Mouse (Mus musculus) bone marrow, adult 2 months (tissue): ENCODE measurements around the gene Kcnj1.

Source experiments
- CTCF ChIP-seq: fragments of 200-500 bp; IDR thresholded peaks from 2 replicates; pipeline ENCODE4 v1.5.1; 2011; ENCODE audit warnings: low read length, control low read depth; ENCODE audit not compliant: control insufficient read depth, insufficient read depth
- POLR2A ChIP-seq: fragments of 200-500 bp; IDR thresholded peaks from 2 replicates; pipeline ENCODE4 v1.6.1; 2011; ENCODE audit warnings: low read depth, mild to moderate bottlenecking, control low read depth, low read length, borderline replicate concordance; ENCODE audit not compliant: control insufficient read depth

GRCm38 (mm10) chr9:32376031-32376430 is 3.7 kb downstream of the Kcnj1 start:
- TF ChIP-seq POLR2A (no peak), CTCF (no peak)
